Mouse (Mus musculus) heart, adult 11 months (tissue): ENCODE data around the gene Olfr1378.

Experiments
- DNase-seq: peaks from one replicate; pipeline ENCODE4 v3.0.0; 2022

Olfr1378 gene

DNA sequence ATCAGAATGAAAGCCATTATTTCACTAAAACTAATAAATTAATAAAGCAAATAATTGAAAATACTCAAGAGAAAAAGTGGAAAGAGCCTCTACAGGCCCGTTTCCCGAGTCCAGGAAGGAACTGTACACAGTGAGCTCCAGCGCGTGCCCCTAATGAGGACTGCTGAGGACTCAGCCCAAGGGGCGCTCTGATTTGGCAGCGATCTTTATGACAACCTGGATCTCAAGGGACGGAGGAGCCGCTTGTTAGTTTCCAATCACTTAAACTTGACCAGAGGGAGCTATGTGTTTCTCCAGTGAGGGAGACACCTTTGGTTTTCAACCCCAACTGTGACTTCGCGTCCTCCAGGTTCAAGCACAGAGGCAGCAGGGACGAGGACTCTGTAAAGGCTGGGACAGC, at the start of gene Olfr1378:
Olfr1378 (plus strand) TSS at position 301 of the 400 bp plus-strand sequence.
- peak; percentile 45 for DNase-seq

DNA sequence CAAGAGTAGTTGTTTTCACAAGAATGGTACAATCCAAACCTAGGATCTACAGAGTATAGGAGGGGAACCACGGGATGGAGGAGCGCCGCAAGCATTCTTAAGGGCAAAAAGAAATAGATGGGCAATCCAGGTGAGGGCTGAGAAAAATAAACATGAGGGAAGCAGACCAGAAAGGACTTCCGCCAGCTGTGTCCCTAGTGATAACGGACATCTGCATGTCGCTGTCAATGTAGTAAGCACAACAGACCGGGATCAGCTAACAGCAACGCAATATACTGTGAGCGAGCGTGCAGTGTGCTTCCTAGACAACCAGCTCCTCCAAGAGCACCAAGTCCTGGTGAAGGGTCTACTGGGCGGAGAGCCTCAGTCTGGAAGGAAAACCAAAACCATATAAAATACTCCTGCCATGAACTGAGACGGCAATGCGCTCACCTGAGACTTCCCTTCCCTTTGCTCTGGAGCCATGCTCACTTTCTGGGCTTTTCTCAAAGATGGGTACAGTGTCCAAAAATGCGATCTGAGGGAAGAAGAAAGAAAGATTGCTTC, 35.8 kb upstream of the Olfr1378 start:
- peak; percentile 88 for DNase-seq

DNA sequence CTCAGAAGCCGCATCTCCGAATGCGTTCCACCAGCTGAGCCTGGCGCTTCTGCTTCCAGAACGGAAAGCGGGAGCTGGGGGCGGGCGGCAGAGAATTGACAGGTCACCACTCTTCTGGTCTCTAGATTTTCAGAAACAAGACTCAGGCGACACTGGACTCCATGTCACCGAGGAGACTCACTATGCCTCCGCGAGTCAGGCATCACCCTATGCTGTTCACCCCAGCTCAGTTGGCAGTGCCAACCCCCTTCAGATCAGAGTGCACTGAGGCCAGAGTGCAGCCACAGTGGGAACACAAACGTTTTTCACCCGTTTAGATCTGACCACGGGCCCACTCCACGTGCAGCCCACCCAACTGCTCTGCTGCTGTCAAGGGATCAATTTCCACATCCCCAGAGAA, 35.3 kb upstream of the Olfr1378 start:
- no peak for DNase-seq

GRCm38 (mm10) chr11:50931451-50931866, 34.9 kb upstream of the Olfr1378 start, which contains the start of gene Zfp354b:
Zfp354b (minus strand) TSS chr11:50931633.
- peak; percentile 99 for DNase-seq

DNA sequence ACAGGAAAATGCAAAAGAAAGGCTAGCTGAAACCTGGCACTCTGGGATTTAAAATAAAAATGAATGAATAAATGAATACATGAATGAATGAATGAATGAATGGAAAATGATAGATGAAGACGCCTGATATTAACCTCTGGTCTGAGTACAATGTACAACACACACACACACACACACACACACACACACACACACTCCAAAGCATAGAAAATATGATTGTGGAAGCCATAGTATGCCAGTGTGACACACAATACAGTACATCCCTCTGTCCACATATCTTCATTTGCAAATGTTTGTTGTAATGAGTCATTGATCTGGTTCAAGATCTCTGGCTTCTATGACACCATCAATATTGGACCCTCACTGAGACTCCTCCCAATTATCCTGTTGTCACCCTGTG, 34.3 kb upstream of the Olfr1378 start:
- no peak for DNase-seq

GRCm38 (mm10) chr11:50938435-50938834, 27.9 kb upstream of the Olfr1378 start:
- DNase-seq = peak; percentile 27

DNA sequence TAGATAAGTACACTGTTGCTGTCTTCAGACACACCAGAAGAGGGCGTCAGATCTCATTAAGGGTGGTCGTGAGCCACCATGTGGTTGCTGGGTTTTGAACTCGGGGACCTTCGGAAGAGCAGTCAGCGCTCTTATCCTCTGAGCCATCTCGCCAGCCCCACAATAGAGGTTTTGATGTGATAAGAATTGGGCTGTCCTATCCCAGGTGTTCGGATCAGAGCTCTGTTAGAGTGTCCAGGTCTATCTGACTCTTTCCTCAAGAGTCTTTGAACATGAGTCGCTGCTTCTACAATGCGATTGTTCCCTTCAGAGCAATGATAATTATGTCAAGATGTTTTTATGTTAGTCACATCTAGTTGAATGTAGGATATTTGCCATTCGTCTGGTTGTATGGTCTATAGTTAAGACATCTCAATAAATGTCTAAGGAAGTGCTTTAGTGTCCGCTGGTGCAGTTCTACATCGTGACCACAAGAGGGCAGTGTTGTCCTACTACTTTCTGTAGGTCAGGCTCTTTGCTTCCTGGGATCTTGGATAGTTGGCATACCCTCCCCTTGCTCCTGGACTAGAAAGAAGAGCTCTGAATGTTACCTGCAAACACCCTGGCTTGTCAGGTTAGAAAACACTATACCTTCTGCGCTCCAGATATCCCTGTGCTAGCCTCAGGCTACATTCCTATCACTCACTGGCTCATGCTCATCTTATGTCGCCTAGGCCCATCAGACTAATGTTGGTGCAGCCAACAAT, 26.5 kb upstream of the Olfr1378 start:
- DNase-seq = peak; percentile 87

DNA sequence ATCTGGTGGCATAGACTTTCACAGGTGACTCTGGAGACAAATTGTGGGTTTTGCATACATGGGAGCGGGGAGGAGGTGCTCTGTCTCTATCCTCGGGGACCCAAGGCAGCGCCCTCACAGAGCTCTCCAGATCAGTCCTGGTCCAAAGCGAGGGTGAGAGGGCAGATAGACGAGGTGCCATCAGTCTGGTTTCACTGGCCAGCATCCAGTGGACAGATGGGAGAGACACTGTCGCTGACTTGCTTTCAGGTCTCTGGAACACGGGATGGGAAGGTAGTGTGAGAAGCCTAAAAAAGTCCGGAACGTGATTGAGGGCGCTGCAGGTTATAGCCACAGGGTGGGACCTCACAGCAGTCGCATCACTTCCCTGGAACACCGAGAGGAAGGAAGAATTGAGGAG, 23.9 kb upstream of the Olfr1378 start:
- DNase-seq = peak; percentile 73

GRCm38 (mm10) chr11:50943506-50943905, 22.8 kb upstream of the Olfr1378 start, which contains the start of gene 4933414I15Rik:
4933414I15Rik (minus strand) TSS chr11:50943765.
- DNase-seq = peak; percentile 81

DNA sequence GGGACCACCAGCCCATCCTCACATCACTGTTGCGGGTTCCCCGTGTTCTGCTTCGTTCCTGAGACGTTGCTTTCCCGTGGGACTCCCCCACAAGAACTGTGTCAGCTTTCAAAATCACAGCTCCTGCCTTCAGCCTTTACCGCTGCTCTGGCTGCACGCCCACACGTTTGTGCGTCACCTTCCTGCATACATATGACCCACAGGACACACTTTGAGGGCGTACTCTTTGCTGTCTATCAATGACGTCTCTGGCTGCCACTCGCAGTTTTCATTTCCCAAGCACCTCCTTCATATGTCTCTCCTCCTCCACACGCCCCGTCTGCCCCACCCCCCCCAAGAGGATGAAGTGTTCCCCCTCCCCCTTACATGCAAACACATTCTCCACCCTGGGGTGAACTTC, 14.0 kb upstream of the Olfr1378 start:
- peak; percentile 44 for DNase-seq

GRCm38 (mm10) chr11:50953665-50954064, 12.7 kb upstream of the Olfr1378 start, which contains the start of gene Prop1:
Prop1 (minus strand) TSS chr11:50953765.
- peak; percentile 82 for DNase-seq

- DNase-seq = peak; percentile 96
These were observed 1.4 kb upstream of the Olfr1378 start for GRCm38 (mm10) chr11:50964886-50965285.

DNA sequence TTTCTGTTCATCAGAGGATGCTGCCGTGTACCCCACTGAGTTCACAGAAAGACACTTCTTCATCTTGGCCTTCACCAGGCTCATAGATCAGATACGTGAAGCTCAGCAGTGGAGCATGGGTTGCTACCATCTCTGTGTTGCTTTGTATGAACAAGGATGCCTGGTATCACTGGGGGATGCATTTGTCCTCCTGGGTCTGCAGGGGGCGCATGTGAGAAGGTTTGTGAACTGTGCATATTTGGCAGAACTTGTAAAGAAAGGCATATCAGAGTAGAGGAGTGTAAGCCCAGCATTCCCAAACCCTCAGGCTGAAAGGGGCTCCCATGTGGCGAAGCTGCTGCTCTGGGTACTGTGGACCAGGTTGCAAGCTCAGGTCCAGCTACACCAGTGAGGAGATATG, 10.9 kb downstream of the Olfr1378 start:
- DNase-seq = peak; percentile 66

GRCm38 (mm10) chr11:50981667-50982066, 15.3 kb downstream of the Olfr1378 start, which contains the start of gene Olfr1377:
Olfr1377 (plus strand) TSS chr11:50981967.
- DNase-seq = peak; percentile 9

GRCm38 (mm10) chr11:51003296-51003695, 37.0 kb downstream of the Olfr1378 start, which contains the start of gene Olfr51:
Olfr51 (plus strand) TSS chr11:51003596.
- DNase-seq = peak; percentile 33

- peak; percentile 81 for DNase-seq
These were observed 45.5 kb downstream of the Olfr1378 start for GRCm38 (mm10) chr11:51011821-51012220.

- no peak for DNase-seq
These were observed 47.6 kb downstream of the Olfr1378 start, which contains the start of gene Olfr54 for GRCm38 (mm10) chr11:51013936-51014335. Olfr54 (plus strand) TSS chr11:51014236.

DNA sequence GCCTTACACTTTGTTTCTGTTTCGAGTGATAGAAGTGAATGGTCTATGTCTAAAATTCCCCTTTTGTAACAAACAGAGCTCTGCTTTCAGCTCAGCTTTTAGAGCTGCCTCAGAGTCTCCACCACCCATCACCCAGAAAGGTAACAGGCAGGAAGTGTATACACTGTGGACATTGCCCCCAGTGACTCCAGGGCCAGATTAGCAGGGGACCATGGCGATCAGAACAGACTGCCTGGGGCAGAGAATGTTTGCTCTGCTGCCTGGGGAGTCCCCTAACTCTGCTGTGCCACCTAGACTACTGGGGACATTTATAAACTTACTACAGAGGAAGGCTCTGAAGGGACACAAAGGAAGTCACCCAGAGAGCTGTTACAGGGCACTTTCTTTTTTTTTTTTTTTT, 50.0 kb downstream of the Olfr1378 start:
- DNase-seq = peak; percentile 34
